19 mouse cellular contexts compared by ENCODE assay signal in the genomic region with DNA sequence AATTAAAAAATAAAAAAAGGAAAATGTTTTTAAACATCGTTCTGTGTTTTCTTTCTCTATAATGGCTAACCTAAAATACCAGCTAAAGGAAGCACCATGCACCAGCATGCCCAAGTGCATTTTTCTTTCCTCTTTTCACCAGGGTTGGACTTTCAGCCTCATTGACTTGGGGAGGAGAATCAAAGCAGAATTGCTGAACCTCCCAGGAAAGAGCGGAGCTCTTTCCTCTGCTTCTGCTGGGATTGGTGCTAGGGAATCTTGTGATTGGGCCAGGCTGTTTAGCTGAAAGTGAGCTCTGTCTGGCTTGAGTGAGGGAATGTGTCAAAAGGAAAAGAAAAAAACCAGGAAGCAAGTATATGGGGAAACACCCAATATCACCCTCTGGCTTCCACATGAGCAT. TPM values are rescaled to one million over a fixed set of nuclear protein-coding genes. Genes with fewer than 3 reads are reported as not detected.
DNase-seq lines count a peak whose midpoint lies in the region; ATAC-seq and TF ChIP-seq lines count a peak whose summit lies in the region.
"Had no signal": no experiment of that assay in that cellular context is flagged by ENCODE, and none has a peak within 500 bp of the region (broad histone marks: within the 10 kb centered on the region; RNA-seq: fewer than 3 reads in every experiment).

No protein-coding gene starts in this region.

- DNase-seq in kidney, adult 11 months: peak; percentile 50
- DNase-seq in kidney, adult 9 months: peak; percentile 63
- DNase-seq in kidney, postnatal 0 days (ENCODE audit: low spot score): peak; percentile 36
- peak; percentile 38 to 55 for DNase-seq in kidney, postnatal 36 days
- DNase-seq in layer of hippocampus, adult 9-10 months (ENCODE audit: low spot score): no peak
- DNase-seq in B cell, adult 2 months: no peak
- DNase-seq: adrenal gland, adult 2 months; adrenal gland, postnatal 25 days; cerebellum, adult 18-20 months; cerebellum, adult 9-11 months; gastrocnemius, postnatal 36 days; heart, adult 18-20 months; heart, postnatal 14 days had no signal

- H3K9me3 ChIP-seq in kidney, embryonic 14.5 days (ENCODE audit: control insufficient read depth, low read length): no peaks in the 10 kb centered on the region
- no peaks in the 10 kb centered on the region for H3K9me3 ChIP-seq in kidney, postnatal 0 days (replicated peaks; ENCODE audit: low read length)
- H3K9me3 ChIP-seq: embryonic facial prominence, embryonic 12.5 days; forebrain, embryonic 15.5 days; heart, embryonic 15.5 days; hindbrain, embryonic 13.5 days had no signal

- H3K4me3 ChIP-seq in kidney, embryonic 14.5 days (ENCODE audit: low read length): no peak overlapping the region
- no peak overlapping the region for H3K4me3 ChIP-seq in kidney, postnatal 0 days (replicated peaks; ENCODE audit: low read depth, low read length)
- H3K4me3 ChIP-seq: embryonic facial prominence, embryonic 12.5 days; forebrain, embryonic 15.5 days; heart, embryonic 15.5 days; hindbrain, embryonic 13.5 days had no signal

- no peaks in the 10 kb centered on the region for H3K27me3 ChIP-seq in kidney, embryonic 14.5 days (ENCODE audit: control insufficient read depth, insufficient read depth, low read length)
- H3K27me3 ChIP-seq in kidney, postnatal 0 days (ENCODE audit: insufficient read depth, low read length): no peaks in the 10 kb centered on the region
- H3K27me3 ChIP-seq: embryonic facial prominence, embryonic 12.5 days; forebrain, embryonic 15.5 days; heart, embryonic 15.5 days; hindbrain, embryonic 13.5 days had no signal

- H3K9ac ChIP-seq in kidney, embryonic 14.5 days (ENCODE audit: low read depth, low read length): no peak overlapping the region
- no peak overlapping the region for H3K9ac ChIP-seq in kidney, postnatal 0 days (ENCODE audit: low read depth, low read length)
- H3K9ac ChIP-seq: embryonic facial prominence, embryonic 12.5 days; forebrain, embryonic 15.5 days; heart, embryonic 15.5 days; hindbrain, embryonic 13.5 days had no signal

- no peak overlapping the region for H3K27ac ChIP-seq in kidney, embryonic 14.5 days (ENCODE audit: low read depth, low read length)
- peak overlapping the region; percentile 25; the same call in 1 of the 2 replicates for H3K27ac ChIP-seq in kidney, postnatal 0 days
- H3K27ac ChIP-seq: embryonic facial prominence, embryonic 12.5 days; forebrain, embryonic 15.5 days; heart, embryonic 15.5 days; hindbrain, embryonic 13.5 days had no signal

- H3K4me2 ChIP-seq in kidney, embryonic 14.5 days (replicated peaks; ENCODE audit: low read depth, low read length): no peak overlapping the region
- no peak overlapping the region for H3K4me2 ChIP-seq in kidney, postnatal 0 days (ENCODE audit: low read length)
- H3K4me2 ChIP-seq: embryonic facial prominence, embryonic 12.5 days; forebrain, embryonic 15.5 days; heart, embryonic 11.5 days; heart, embryonic 15.5 days; hindbrain, embryonic 13.5 days had no signal

- no peaks in the 10 kb centered on the region for H3K4me1 ChIP-seq in kidney, embryonic 14.5 days (ENCODE audit: control insufficient read depth, insufficient read depth, low read length)
- H3K4me1 ChIP-seq in kidney, postnatal 0 days (replicated peaks; ENCODE audit: insufficient read depth, low read length): no peaks in the 10 kb centered on the region
- H3K4me1 ChIP-seq: embryonic facial prominence, embryonic 12.5 days; forebrain, embryonic 15.5 days; heart, embryonic 15.5 days; hindbrain, embryonic 13.5 days had no signal

- WGBS in kidney, embryonic 14.5 days: 67% methylated on average over 2 of the region's 2 CpGs
- WGBS in kidney, postnatal 0 days: 56% methylated on average over 2 of the region's 2 CpGs

- no peak for TF ChIP-seq CTCF in kidney, postnatal 0 days (IDR thresholded peaks at IDR 0.05; ENCODE audit: low read depth)

- no peaks in the 10 kb centered on the region for H3K36me3 ChIP-seq in kidney, embryonic 14.5 days (ENCODE audit: control insufficient read depth, insufficient read depth, low read length)
- H3K36me3 ChIP-seq in kidney, postnatal 0 days (ENCODE audit: insufficient read depth, low read length): no peaks in the 10 kb centered on the region
- H3K36me3 ChIP-seq: embryonic facial prominence, embryonic 12.5 days; forebrain, embryonic 15.5 days; heart, embryonic 15.5 days; hindbrain, embryonic 13.5 days had no signal

- ATAC-seq in kidney, embryonic 14.5 days (ENCODE audit: low FRiP score, low TSS enrichment): no peak
- no peak for ATAC-seq in kidney, postnatal 0 days (replicated peaks; ENCODE audit: low FRiP score, low read depth)
- ATAC-seq: forebrain, embryonic 15.5 days had no signal

RNA-seq across cellular contexts. Expression of a gene that starts 10.1 kb away (rescaled TPM):
- 1.0 and 2.0 TPM in 2 replicates for polyA plus RNA-seq in kidney, embryonic 14.5 days (2014; fragmentation: Nextera tagmentation; extraction: Ambion mirVana)
- polyA plus RNA-seq in kidney, postnatal 0 days (2015; fragmentation: Nextera tagmentation; extraction: Ambion mirVana): 8.6 and 9.0 TPM in 2 replicates

Comparison
In these comparisons a context has a peak if more than half of its experiments do, and no peak if none do; other contexts are left out.
1. DNase-seq: peak in kidney, adult 11 months (single experiment), kidney, adult 9 months (single experiment), kidney, postnatal 0 days (single experiment) and kidney, postnatal 36 days (2 of 2); none in layer of hippocampus, adult 9-10 months (single experiment) and B cell, adult 2 months (0 of 2).